Mouse (Mus musculus) layer of hippocampus, adult 9-11 months (tissue): ENCODE measurements around the gene Npr1.

ENCODE experiments used
- DNase-seq: peaks from one replicate; pipeline ENCODE4 v3.0.0; 2022

Gene Npr1

GRCm38 (mm10) chr3:90433381-90434020 lies 32.2 kb downstream of the Npr1 start, which contains the start of gene Ints3:
Gene Ints3 (minus strand): TSS chr3:90433622.
- peak; percentile 100 for DNase-seq

- DNase-seq = peak; percentile 48
Measured at GRCm38 (mm10) chr3:90432811-90433219, 32.9 kb downstream of the Npr1 start.

GRCm38 (mm10) chr3:90432348-90432747 lies 33.3 kb downstream of the Npr1 start:
- DNase-seq = no peak

GRCm38 (mm10) chr3:90429576-90429975 lies 36.1 kb downstream of the Npr1 start:
- DNase-seq = no peak

GRCm38 (mm10) chr3:90428186-90428585 lies 37.5 kb downstream of the Npr1 start:
- no peak for DNase-seq

GRCm38 (mm10) chr3:90427574-90427973 lies 38.1 kb downstream of the Npr1 start:
- DNase-seq = no peak

- no peak for DNase-seq
Measured at GRCm38 (mm10) chr3:90425499-90425898, 40.2 kb downstream of the Npr1 start.

- DNase-seq = no peak
Measured at GRCm38 (mm10) chr3:90423549-90423948, 42.1 kb downstream of the Npr1 start.

GRCm38 (mm10) chr3:90420696-90421095 lies 45.0 kb downstream of the Npr1 start:
- peak; percentile 34 for DNase-seq

GRCm38 (mm10) chr3:90413011-90413396 lies 52.7 kb downstream of the Npr1 start:
- DNase-seq = no peak

- no peak for DNase-seq
Measured at GRCm38 (mm10) chr3:90412312-90413010, 53.2 kb downstream of the Npr1 start.

GRCm38 (mm10) chr3:90408721-90409120 lies 56.9 kb downstream of the Npr1 start:
- DNase-seq = no peak

- DNase-seq = no peak
Measured at GRCm38 (mm10) chr3:90406414-90406813, 59.3 kb downstream of the Npr1 start.

- DNase-seq = no peak
Measured at GRCm38 (mm10) chr3:90404609-90405008, 61.1 kb downstream of the Npr1 start.

GRCm38 (mm10) chr3:90404121-90404520 lies 61.5 kb downstream of the Npr1 start:
- no peak for DNase-seq

GRCm38 (mm10) chr3:90400993-90401392 lies 64.7 kb downstream of the Npr1 start:
- no peak for DNase-seq
